Mouse (Mus musculus): ENCODE data around the gene Pnck. TPM values are rescaled to one million over a fixed set of nuclear protein-coding genes. Genes with fewer than 3 reads are reported as not detected.

Pnck gene
- polyA plus RNA-seq, 1 experiment from 2014 or later: 17.7 TPM

GRCm38 (mm10) chrX:73672031-73672431 is 12.1 kb upstream of the Pnck start:
- ATAC-seq (ENCODE audit: insufficient read depth, low FRiP score, low read depth): peak; percentile 47; the same call in 1 of the 2 replicates
- H3K4me3 ChIP-seq (replicated peaks): no peak overlapping the region
- no peak overlapping the region for H3K9ac ChIP-seq

DNA sequence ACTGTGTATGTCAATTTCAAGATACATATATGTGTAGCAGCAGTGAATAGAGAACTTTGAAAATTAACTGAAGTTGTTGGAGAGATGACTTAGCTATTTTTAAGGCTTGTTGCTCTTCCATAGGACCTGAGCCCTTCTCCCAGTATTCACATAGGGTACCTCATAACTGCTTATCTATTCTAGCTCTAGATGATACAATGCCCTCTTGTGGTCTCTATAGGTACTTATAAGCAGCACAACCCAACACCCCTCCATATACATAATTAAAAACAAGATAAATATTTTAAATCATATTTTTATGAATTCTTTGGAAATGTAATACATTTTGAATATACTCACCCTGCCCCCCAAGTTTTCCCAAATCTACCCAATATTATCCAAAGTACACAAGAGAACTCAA is 3.2 kb upstream of the Pnck start:
- Histone ChIP-seq H3K4me3 (replicated peaks) (no peak overlapping the region), H3K27ac (no peak overlapping the region), H3K4me2 (no peak overlapping the region), H3K9me3 (no peaks in the 10 kb centered on the region), H3K4me1 (no peaks in the 10 kb centered on the region), H3K36me3 (no peaks in the 10 kb centered on the region), H3K9ac (no peak overlapping the region), H3K27me3 (replicated peaks) (no peaks in the 10 kb centered on the region)
- no peak for ATAC-seq (ENCODE audit: insufficient read depth, low FRiP score, low read depth)

More at GRCm38 (mm10) chrX:73672031-73672431, 12.1 kb upstream of the Pnck start:
- WGBS: 64% methylated on average over 4 of the region's 4 CpGs
- peak overlapping the region; percentile 67; the same call in 1 of the 2 replicates for H3K4me2 ChIP-seq
- H3K36me3 ChIP-seq: no peaks in the 10 kb centered on the region
- H3K9me3 ChIP-seq: no peaks in the 10 kb centered on the region
- no peak overlapping the region for H3K27ac ChIP-seq
- no peaks in the 10 kb centered on the region for H3K4me1 ChIP-seq
- no peaks in the 10 kb centered on the region for H3K27me3 ChIP-seq (replicated peaks)

DNA sequence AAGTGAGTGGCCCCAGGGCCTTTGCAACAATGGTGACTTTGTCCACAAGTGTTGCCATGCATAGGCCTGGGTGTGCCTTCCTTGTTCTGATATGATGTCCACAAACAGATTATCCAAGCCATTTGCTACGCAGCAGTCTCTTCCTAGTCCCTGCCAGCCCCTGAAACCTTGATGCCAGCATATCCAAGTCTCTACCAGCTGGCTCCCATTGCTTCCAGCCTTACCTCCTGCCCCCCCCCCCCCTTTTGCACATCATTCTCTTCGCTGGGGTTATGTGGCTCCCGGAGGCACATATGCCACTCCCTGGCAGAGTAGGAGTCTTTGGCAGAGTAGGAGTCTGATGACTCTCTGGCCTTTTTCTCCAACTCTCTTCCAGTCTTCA is 358 bp upstream of the Pnck start:
- Histone ChIP-seq H3K36me3 (no peaks in the 10 kb centered on the region), H3K27me3 (replicated peaks) (no peaks in the 10 kb centered on the region), H3K4me2 (peak overlapping the region; percentile 70), H3K4me3 (replicated peaks) (peak overlapping the region; percentile 40), H3K4me1 (no peaks in the 10 kb centered on the region), H3K9me3 (no peaks in the 10 kb centered on the region), H3K9ac (no peak overlapping the region), H3K27ac (no peak overlapping the region)
- no peak for ATAC-seq (ENCODE audit: insufficient read depth, low FRiP score, low read depth)
- WGBS: 62% methylated on average over 3 of the region's 3 CpGs

- H3K4me1 ChIP-seq: no peaks in the 10 kb centered on the region
- 59% methylated on average over 13 of the region's 13 CpGs for WGBS
- no peak overlapping the region for H3K27ac ChIP-seq
- ATAC-seq (ENCODE audit: insufficient read depth, low FRiP score, low read depth): no peak
- H3K27me3 ChIP-seq (replicated peaks): no peaks in the 10 kb centered on the region
- H3K4me3 ChIP-seq (replicated peaks): peak overlapping the region; percentile 40
- no peak overlapping the region for H3K9ac ChIP-seq
- H3K4me2 ChIP-seq: peak overlapping the region; percentile 70
- H3K36me3 ChIP-seq: no peaks in the 10 kb centered on the region
- H3K9me3 ChIP-seq: no peaks in the 10 kb centered on the region
Measured at GRCm38 (mm10) chrX:73658936-73659574, 862 bp downstream of the Pnck start.

DNA sequence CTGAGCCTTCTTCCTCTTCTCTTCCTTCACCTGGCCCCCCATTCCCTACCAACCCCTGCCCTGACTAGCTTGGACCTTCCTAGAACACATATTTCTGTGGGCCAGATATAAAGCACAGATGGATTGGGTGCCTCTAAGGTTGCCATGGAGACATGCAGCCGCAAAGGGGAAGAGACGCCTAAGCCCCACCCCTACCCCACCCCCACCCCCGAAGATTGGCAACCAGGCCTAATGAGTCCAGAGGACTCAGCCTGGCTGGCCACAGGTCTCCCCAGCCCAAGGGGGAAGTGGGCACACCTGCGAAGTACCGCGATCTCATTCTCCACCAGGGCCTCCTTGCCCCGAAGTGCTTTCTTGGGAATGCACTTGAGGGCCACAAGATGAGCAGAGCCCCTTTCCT is 1.5 kb downstream of the Pnck start:
- Histone ChIP-seq H3K36me3 (no peaks in the 10 kb centered on the region), H3K9me3 (no peaks in the 10 kb centered on the region), H3K9ac (no peak overlapping the region), H3K4me1 (no peaks in the 10 kb centered on the region), H3K4me3 (replicated peaks) (no peak overlapping the region), H3K4me2 (no peak overlapping the region), H3K27ac (no peak overlapping the region), H3K27me3 (replicated peaks) (no peaks in the 10 kb centered on the region)
- 38% methylated on average over 7 of the region's 7 CpGs for WGBS
- ATAC-seq (ENCODE audit: insufficient read depth, low FRiP score, low read depth): no peak

DNA sequence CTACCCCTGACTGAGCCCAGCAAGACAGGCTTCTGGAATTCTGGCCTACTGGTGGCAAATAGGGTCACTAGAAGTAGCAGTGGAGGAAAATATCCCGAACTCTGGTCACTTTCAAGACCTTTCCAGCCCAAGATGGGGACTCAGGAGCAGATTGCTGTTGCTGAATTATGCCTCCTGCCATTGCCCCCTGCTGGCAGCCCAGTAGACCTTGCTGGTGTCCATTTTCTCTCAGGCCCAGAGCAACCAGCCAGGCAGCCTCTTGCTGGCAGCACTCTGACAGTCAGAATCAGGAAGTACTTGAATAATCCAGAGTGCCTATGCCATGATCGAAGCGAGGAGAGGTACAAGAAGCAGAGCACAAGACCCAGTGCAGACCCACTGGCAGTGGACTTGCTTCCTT is 4.4 kb downstream of the Pnck start:
- ATAC-seq (ENCODE audit: insufficient read depth, low FRiP score, low read depth): no peak
- H3K4me2 ChIP-seq: no peak overlapping the region
- H3K4me3 ChIP-seq (replicated peaks): no peak overlapping the region
- no peaks in the 10 kb centered on the region for H3K4me1 ChIP-seq
- no peak overlapping the region for H3K27ac ChIP-seq
- no peaks in the 10 kb centered on the region for H3K27me3 ChIP-seq (replicated peaks)
- 54% methylated on average over 3 of the region's 3 CpGs for WGBS
- H3K9me3 ChIP-seq: no peaks in the 10 kb centered on the region
- H3K9ac ChIP-seq: no peak overlapping the region
- no peaks in the 10 kb centered on the region for H3K36me3 ChIP-seq

GRCm38 (mm10) chrX:73654177-73654576 is 5.7 kb downstream of the Pnck start:
- no peaks in the 10 kb centered on the region for H3K36me3 ChIP-seq
- no peaks in the 10 kb centered on the region for H3K27me3 ChIP-seq (replicated peaks)
- no peak overlapping the region for H3K4me2 ChIP-seq
- H3K4me3 ChIP-seq (replicated peaks): no peak overlapping the region
- peak; percentile 60; the same call in 1 of the 2 replicates for ATAC-seq (ENCODE audit: insufficient read depth, low FRiP score, low read depth)
- no peaks in the 10 kb centered on the region for H3K4me1 ChIP-seq
- 10% methylated on average over 6 of the region's 6 CpGs for WGBS
- H3K9me3 ChIP-seq: no peaks in the 10 kb centered on the region
- no peak overlapping the region for H3K27ac ChIP-seq
- no peak overlapping the region for H3K9ac ChIP-seq

GRCm38 (mm10) chrX:73653392-73653791 is 6.5 kb downstream of the Pnck start:
- ATAC-seq (ENCODE audit: insufficient read depth, low FRiP score, low read depth): no peak
- Histone ChIP-seq H3K9ac (no peak overlapping the region), H3K4me1 (no peaks in the 10 kb centered on the region), H3K9me3 (no peaks in the 10 kb centered on the region), H3K36me3 (no peaks in the 10 kb centered on the region), H3K27ac (no peak overlapping the region), H3K27me3 (replicated peaks) (no peaks in the 10 kb centered on the region), H3K4me2 (no peak overlapping the region), H3K4me3 (replicated peaks) (no peak overlapping the region)
- 82% methylated on average over 6 of the region's 6 CpGs for WGBS

DNA sequence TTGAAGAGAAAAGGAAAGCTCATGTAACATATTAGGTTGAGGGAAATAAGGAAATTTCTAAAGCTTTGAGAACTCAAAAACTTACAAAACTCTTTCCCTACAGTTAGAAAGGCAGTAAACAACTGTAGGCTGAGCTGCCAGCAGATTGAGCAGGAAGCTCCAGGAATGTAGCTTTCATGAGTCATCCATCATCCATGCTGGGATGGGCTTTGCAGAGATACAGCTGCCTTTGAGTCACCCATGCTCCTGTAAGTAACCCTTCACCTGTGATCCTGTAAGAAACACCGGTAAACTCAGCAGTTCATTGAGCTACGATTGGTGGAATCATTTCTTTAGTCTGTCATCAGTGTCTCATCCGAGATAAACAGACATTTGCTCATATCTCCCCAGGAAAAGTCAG is 9.0 kb downstream of the Pnck start:
- no peaks in the 10 kb centered on the region for H3K36me3 ChIP-seq
- no peaks in the 10 kb centered on the region for H3K4me1 ChIP-seq
- ATAC-seq (ENCODE audit: insufficient read depth, low FRiP score, low read depth): no peak
- no peak overlapping the region for H3K9ac ChIP-seq
- no peaks in the 10 kb centered on the region for H3K27me3 ChIP-seq (replicated peaks)
- 45% methylated on average over 3 of the region's 3 CpGs for WGBS
- H3K9me3 ChIP-seq: no peaks in the 10 kb centered on the region
- no peak overlapping the region for H3K4me3 ChIP-seq (replicated peaks)
- no peak overlapping the region for H3K27ac ChIP-seq
- H3K4me2 ChIP-seq: no peak overlapping the region

- no peak for ATAC-seq (ENCODE audit: insufficient read depth, low FRiP score, low read depth)
- H3K4me1 ChIP-seq: no peaks in the 10 kb centered on the region
- H3K9me3 ChIP-seq: no peaks in the 10 kb centered on the region
- H3K27me3 ChIP-seq (replicated peaks): no peaks in the 10 kb centered on the region
- no peak overlapping the region for H3K27ac ChIP-seq
- WGBS: 38% methylated on average over 4 of the region's 4 CpGs
- no peak overlapping the region for H3K9ac ChIP-seq
- no peaks in the 10 kb centered on the region for H3K36me3 ChIP-seq
- H3K4me2 ChIP-seq: no peak overlapping the region
- no peak overlapping the region for H3K4me3 ChIP-seq (replicated peaks)
Measured at GRCm38 (mm10) chrX:73645121-73645520, 14.8 kb downstream of the Pnck start.

GRCm38 (mm10) chrX:73639901-73640469 is 19.9 kb downstream of the Pnck start:
- peaks cover 26% of the 10 kb centered on the region for H3K27me3 ChIP-seq (replicated peaks)
- ATAC-seq (ENCODE audit: insufficient read depth, low FRiP score, low read depth): no peak
- no peak overlapping the region for H3K27ac ChIP-seq
- H3K36me3 ChIP-seq: no peaks in the 10 kb centered on the region
- peak overlapping the region; percentile 78 for H3K4me2 ChIP-seq
- H3K9ac ChIP-seq: no peak overlapping the region
- H3K4me1 ChIP-seq: peaks cover 8% of the 10 kb centered on the region; the same call in 1 of the 2 replicates
- no peaks in the 10 kb centered on the region for H3K9me3 ChIP-seq
- WGBS: 17% methylated on average over 40 of the region's 41 CpGs
- H3K4me3 ChIP-seq (replicated peaks): peak overlapping the region; percentile 39

DNA sequence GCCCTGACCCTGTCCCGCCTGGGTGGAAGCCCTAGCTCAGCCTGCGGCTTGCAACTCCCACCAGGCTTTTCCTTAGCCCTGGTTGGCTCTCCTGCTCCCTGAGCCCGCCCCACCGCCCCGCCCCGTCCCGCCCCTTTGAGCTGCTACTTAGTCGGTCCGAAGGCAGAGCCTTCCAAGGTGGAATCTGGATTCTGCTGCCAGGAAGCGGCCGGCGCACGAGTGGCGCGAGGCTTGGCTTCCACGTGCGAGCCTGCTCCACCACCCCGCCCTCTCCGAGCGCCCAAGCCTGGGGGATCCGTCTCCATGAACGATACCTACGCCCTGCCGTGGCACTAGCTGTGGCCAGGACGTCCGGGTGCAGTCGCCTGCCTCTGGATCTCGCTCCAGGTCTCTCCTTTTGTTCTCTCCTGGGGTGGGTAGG is 20.7 kb downstream of the Pnck start, which contains the start of gene Dusp9:
Gene Dusp9 (plus strand): TSS at position 165 of the 421 bp plus-strand sequence.
- no peak within 1 kb of the TSS for H3K27ac ChIP-seq
- H3K4me2 ChIP-seq: peak within 1 kb of the TSS; percentile 78
- no peaks in the 10 kb centered on the region for H3K36me3 ChIP-seq
- no peak within 1 kb of the TSS for H3K9ac ChIP-seq
- peaks cover 8% of the 10 kb centered on the region; the same call in 1 of the 2 replicates for H3K4me1 ChIP-seq
- H3K27me3 ChIP-seq (replicated peaks): peaks cover 26% of the 10 kb centered on the region
- peak; percentile 83 for ATAC-seq (ENCODE audit: insufficient read depth, low FRiP score, low read depth)
- H3K4me3 ChIP-seq (replicated peaks): peak within 1 kb of the TSS; percentile 39
- WGBS: 24% methylated on average over 24 of the region's 28 CpGs
- H3K9me3 ChIP-seq: no peaks in the 10 kb centered on the region

All from stomach, embryonic 15.5 days (tissue).